Mouse (Mus musculus) heart, postnatal 0 days (tissue): Measurements from ENCODE around the gene Sde2. TPM values are rescaled to one million over a fixed set of nuclear protein-coding genes. Genes with fewer than 3 reads are reported as not detected.

ENCODE experiments used
- ATAC-seq: fragments of 200-750 bp; cut with Nextera tagmentation; 2 replicates; pipeline ENCODE4 v1.8.0; 2017; ENCODE audit warnings: low read depth, moderate number of reproducible peaks, moderate library complexity; ENCODE audit not compliant: insufficient read depth
- DNase-seq: peaks from one replicate; pipeline ENCODE4 v3.0.0-alpha.2; 2016; ENCODE audit warnings: low spot score
- H3K27ac ChIP-seq: fragments of 300-500 bp; sonication (generic); 2 replicates; pipeline ENCODE4 v1.5.1; 2014; ENCODE audit warnings: low read depth, mild to moderate bottlenecking
- H3K27me3 ChIP-seq: fragments of 300-500 bp; sonication (generic); 2 replicates; pipeline ENCODE4 v1.6.1; 2014; ENCODE audit warnings: low read length, mixed read lengths; ENCODE audit not compliant: control insufficient read depth, insufficient read depth
- H3K36me3 ChIP-seq: fragments of 300-500 bp; sonication (generic); replicated peaks from 2 replicates; pipeline ENCODE4 v1.6.1; 2014; ENCODE audit warnings: low read length, mixed read lengths; ENCODE audit not compliant: control insufficient read depth, insufficient read depth
- H3K4me1 ChIP-seq: fragments of 300-500 bp; sonication (generic); 2 replicates; pipeline ENCODE4 v1.6.1; 2014; ENCODE audit warnings: antibody characterized with exemption; ENCODE audit not compliant: control insufficient read depth, insufficient read depth
- H3K4me2 ChIP-seq: fragments of 300-500 bp; sonication (generic); 2 replicates; pipeline ENCODE4 v1.6.1; 2014; ENCODE audit warnings: low read depth, mild to moderate bottlenecking, low read length, moderate library complexity
- H3K4me3 ChIP-seq: fragments of 300-500 bp; sonication (generic); 2 replicates; pipeline ENCODE4 v1.5.1; 2014; ENCODE audit warnings: low read depth, low read length
- H3K9ac ChIP-seq: fragments of 300-500 bp; sonication (generic); replicated peaks from 2 replicates; pipeline ENCODE4 v1.6.1; 2014; ENCODE audit warnings: low read depth, low read length, mixed read lengths
- H3K9me3 ChIP-seq: fragments of 300-500 bp; sonication (generic); replicated peaks from 2 replicates; pipeline ENCODE4 v1.6.1; 2016; ENCODE audit warnings: low read length; ENCODE audit not compliant: control insufficient read depth
- CTCF ChIP-seq: IDR thresholded peaks from 2 replicates; pipeline ENCODE4 v1.5.1; 2016; ENCODE audit warnings: antibody characterized with exemption, control low read depth, low read depth
- EP300 ChIP-seq: IDR thresholded peaks from 2 replicates; pipeline ENCODE4 v1.6.1; 2016; ENCODE audit warnings: antibody characterized with exemption, low read depth
- WGBS: fragments of 180-500 bp; shearing (Covaris S2); extraction: QIAGEN DNeasy Blood & Tissue Kit; methylation state at CpG from one replicate; pipeline ENCODE4 v1.1.7; 2014; 5-methylcytosine and 5-hydroxymethylcytosine counted together
- polyA plus RNA-seq: library from polyadenylated mRNA; unstranded; fragments of >200 nt; fragmentation: Nextera tagmentation; extraction: Ambion mirVana; gene quantifications from 2 replicates; pipeline ENCODE4 v1.2.1, GENCODE M21; 2015
- total RNA-seq: library from RNA; depleted of rRNA; stranded (reverse); fragments of >200 nt; gene quantifications from 2 replicates; pipeline ENCODE4 v1.2.3, GENCODE M21; 2014; ENCODE audit warnings: low replicate concordance

Gene Sde2
- total and polyA plus RNA-seq, 2 experiments from 2014 or later: 9.8 to 15.8 TPM

GRCm38 (mm10) chr1:180815371-180816024 is 35.4 kb upstream of the Sde2 start:
- DNase-seq: no peak
- TF ChIP-seq CTCF: no peak
- TF ChIP-seq EP300: no peak
- Histone ChIP-seq H3K27ac (no peak overlapping the region), H3K4me1 (peaks cover 9% of the 10 kb centered on the region), H3K4me3 (no peak overlapping the region), H3K9ac (no peak overlapping the region), H3K4me2 (no peak overlapping the region), H3K27me3 (no peaks in the 10 kb centered on the region), H3K9me3 (no peaks in the 10 kb centered on the region), H3K36me3 (peaks cover 4% of the 10 kb centered on the region)
- ATAC-seq: no peak
- WGBS: 65% methylated on average over 12 of the region's 12 CpGs

GRCm38 (mm10) chr1:180818000-180818399 is 32.9 kb upstream of the Sde2 start:
- 61% methylated on average over 2 of the region's 2 CpGs for WGBS
- Histone ChIP-seq H3K4me2 (no peak overlapping the region), H3K4me1 (peaks cover 5% of the 10 kb centered on the region; the same call in 1 of the 2 replicates), H3K27me3 (no peaks in the 10 kb centered on the region), H3K9ac (no peak overlapping the region), H3K27ac (no peak overlapping the region), H3K36me3 (no peaks in the 10 kb centered on the region), H3K9me3 (no peaks in the 10 kb centered on the region), H3K4me3 (no peak overlapping the region)
- no peak for TF ChIP-seq CTCF
- TF ChIP-seq EP300: no peak
- no peak for DNase-seq
- ATAC-seq: no peak

- DNase-seq: no peak
- no peaks in the 10 kb centered on the region for H3K36me3 ChIP-seq
- TF ChIP-seq EP300: no peak
- TF ChIP-seq CTCF: no peak
- no peak overlapping the region for H3K4me3 ChIP-seq
- no peaks in the 10 kb centered on the region for H3K27me3 ChIP-seq
- no peak overlapping the region for H3K27ac ChIP-seq
- H3K4me1 ChIP-seq: peaks cover 3% of the 10 kb centered on the region; the same call in 1 of the 2 replicates
- WGBS: 88% methylated on average over 6 of the region's 6 CpGs
- H3K4me2 ChIP-seq: no peak overlapping the region
- H3K9me3 ChIP-seq: no peaks in the 10 kb centered on the region
- ATAC-seq: no peak
- H3K9ac ChIP-seq: no peak overlapping the region
Measured at GRCm38 (mm10) chr1:180821101-180821500, 29.8 kb upstream of the Sde2 start.

GRCm38 (mm10) chr1:180822276-180822675 is 28.7 kb upstream of the Sde2 start:
- DNase-seq (no peak), ATAC-seq (no peak)
- H3K4me3 ChIP-seq: no peak overlapping the region

GRCm38 (mm10) chr1:180823716-180824115 is 27.2 kb upstream of the Sde2 start:
- no peak for TF ChIP-seq EP300
- TF ChIP-seq CTCF: no peak
- WGBS: 61% methylated on average over 3 of the region's 3 CpGs

More at GRCm38 (mm10) chr1:180822276-180822675, 28.7 kb upstream of the Sde2 start:
- Histone ChIP-seq H3K9ac (no peak overlapping the region), H3K27me3 (no peaks in the 10 kb centered on the region), H3K9me3 (no peaks in the 10 kb centered on the region), H3K4me1 (peaks cover 3% of the 10 kb centered on the region; the same call in 1 of the 2 replicates), H3K27ac (no peak overlapping the region), H3K36me3 (no peaks in the 10 kb centered on the region), H3K4me2 (no peak overlapping the region)
- 91% methylated on average over 5 of the region's 5 CpGs for WGBS
- no peak for TF ChIP-seq CTCF
- no peak for TF ChIP-seq EP300

GRCm38 (mm10) chr1:180824721-180825120 is 26.2 kb upstream of the Sde2 start:
- WGBS: 47% methylated on average over 3 of the region's 3 CpGs
- no peak for TF ChIP-seq CTCF
- TF ChIP-seq EP300: no peak
- H3K9me3 ChIP-seq: no peaks in the 10 kb centered on the region
- H3K27me3 ChIP-seq: no peaks in the 10 kb centered on the region
- ATAC-seq (no peak), DNase-seq (no peak)
- no peak overlapping the region for H3K27ac ChIP-seq
- peaks cover 7% of the 10 kb centered on the region; the same call in 1 of the 2 replicates for H3K4me1 ChIP-seq
- H3K4me2 ChIP-seq: 0 out of 2 replicates have a peak overlapping the region, but pooled peaks have one; percentile 25
- H3K9ac ChIP-seq: no peak overlapping the region
- H3K4me3 ChIP-seq: no peak overlapping the region
- no peaks in the 10 kb centered on the region for H3K36me3 ChIP-seq

More at GRCm38 (mm10) chr1:180823716-180824115, 27.2 kb upstream of the Sde2 start:
- no peak overlapping the region for H3K27ac ChIP-seq
- H3K36me3 ChIP-seq: no peaks in the 10 kb centered on the region
- no peaks in the 10 kb centered on the region for H3K9me3 ChIP-seq
- H3K4me3 ChIP-seq: no peak overlapping the region
- H3K4me1 ChIP-seq: peaks cover 3% of the 10 kb centered on the region; the same call in 1 of the 2 replicates
- DNase-seq: no peak
- H3K4me2 ChIP-seq: no peak overlapping the region
- no peak for ATAC-seq
- no peak overlapping the region for H3K9ac ChIP-seq
- no peaks in the 10 kb centered on the region for H3K27me3 ChIP-seq
